Mouse (Mus musculus): Measurements from ENCODE around the gene Fbxo17. TPM values are rescaled to one million over a fixed set of nuclear protein-coding genes. Genes with fewer than 3 reads are reported as not detected.
"Not testable (repeated sequence)": the region's sequence is repeated elsewhere in the genome, so short reads cannot be mapped to it uniquely, and the experiment has no call there.

Gene Fbxo17
- polyA plus RNA-seq (2015; fragmentation: Nextera tagmentation; extraction: Ambion mirVana): 3.3 and 4.0 TPM in 2 replicates

GRCm38 (mm10) chr7:28716590-28717281, at the start of gene Fbxo17:
TSS of gene Fbxo17 (plus strand) at chr7:28716804.
- ATAC-seq: peak; percentile 88
- H3K36me3 ChIP-seq: no peaks in the 10 kb centered on the region
- H3K9me3 ChIP-seq: no peaks in the 10 kb centered on the region
- H3K27ac ChIP-seq: no peak within 1 kb of the TSS
- WGBS: 3% methylated on average over 35 of the region's 36 CpGs
- H3K9ac ChIP-seq (replicated peaks): peak within 1 kb of the TSS; percentile 63
- peak within 1 kb of the TSS; percentile 43 for H3K4me3 ChIP-seq (replicated peaks)
- peaks cover 10% of the 10 kb centered on the region; the same call in 1 of the 2 replicates for H3K4me1 ChIP-seq (replicated peaks)
- 0 out of 2 replicates have a peak, but pooled peaks cover 9% of the 10 kb centered on the region for H3K27me3 ChIP-seq
- peak within 1 kb of the TSS; percentile 67 for H3K4me2 ChIP-seq (replicated peaks)

DNA sequence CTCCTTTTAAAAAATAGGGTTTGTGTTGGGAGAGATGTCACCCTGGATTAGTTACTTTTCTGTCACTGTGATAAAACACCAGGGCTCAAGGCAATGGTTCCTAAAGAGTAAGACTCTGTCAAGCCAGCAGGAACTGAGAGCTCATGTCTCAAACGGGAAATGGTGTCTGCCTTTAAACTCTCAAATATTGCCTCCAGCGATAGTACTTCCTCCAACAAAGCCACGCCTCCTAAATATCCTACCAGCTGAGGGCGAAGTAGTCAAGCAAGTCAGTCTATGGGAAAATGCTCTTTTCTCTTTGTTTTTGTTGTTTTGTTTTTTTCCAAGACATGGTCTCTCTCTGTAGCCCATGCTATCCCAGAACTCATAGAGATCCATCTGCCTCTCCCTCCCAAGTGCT, 45.4 kb upstream of the Fbxo17 start:
- Histone ChIP-seq H3K9ac (replicated peaks) (no peak overlapping the region), H3K9me3 (no peaks in the 10 kb centered on the region), H3K4me1 (replicated peaks) (no peaks in the 10 kb centered on the region), H3K36me3 (no peaks in the 10 kb centered on the region), H3K27ac (no peak overlapping the region), H3K4me2 (replicated peaks) (no peak overlapping the region), H3K4me3 (replicated peaks) (no peak overlapping the region), H3K27me3 (no peaks in the 10 kb centered on the region)
- ATAC-seq: no peak
- 77% methylated on average over 4 of the region's 4 CpGs for WGBS

DNA sequence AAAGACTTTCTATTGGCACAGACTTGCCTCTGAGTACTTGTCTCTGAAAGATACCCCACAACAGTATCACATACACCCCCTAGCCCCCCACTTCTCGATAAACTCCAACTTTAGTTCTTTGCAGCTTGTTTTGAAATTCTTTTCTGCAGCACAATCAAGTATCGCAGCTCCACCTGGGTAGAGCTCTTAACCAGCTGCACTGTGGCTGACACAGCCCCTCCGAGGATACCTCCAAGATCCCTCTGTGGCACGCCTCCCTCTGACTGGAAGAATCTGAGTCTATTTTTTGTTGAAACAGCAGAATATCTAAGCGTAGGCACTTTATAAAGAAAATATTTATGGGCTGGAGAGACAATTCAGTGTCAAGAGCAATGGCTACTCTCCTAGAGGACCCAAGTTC, 44.3 kb upstream of the Fbxo17 start:
- no peak for ATAC-seq
- H3K36me3 ChIP-seq: no peaks in the 10 kb centered on the region
- no peaks in the 10 kb centered on the region for H3K4me1 ChIP-seq (replicated peaks)
- H3K4me3 ChIP-seq (replicated peaks): no peak overlapping the region
- no peak overlapping the region for H3K4me2 ChIP-seq (replicated peaks)
- WGBS: 91% methylated on average over 5 of the region's 5 CpGs
- no peak overlapping the region for H3K9ac ChIP-seq (replicated peaks)
- H3K27me3 ChIP-seq: no peaks in the 10 kb centered on the region
- no peak overlapping the region for H3K27ac ChIP-seq
- H3K9me3 ChIP-seq: no peaks in the 10 kb centered on the region

- 80% methylated on average over 5 of the region's 5 CpGs for WGBS
- not testable (repeated sequence) for H3K4me2 ChIP-seq (replicated peaks); H3K9me3 ChIP-seq; H3K4me3 ChIP-seq (replicated peaks); H3K27me3 ChIP-seq; ATAC-seq; H3K36me3 ChIP-seq; H3K4me1 ChIP-seq (replicated peaks); H3K27ac ChIP-seq; H3K9ac ChIP-seq (replicated peaks)
Observed at GRCm38 (mm10) chr7:28672786-28673185, 43.8 kb upstream of the Fbxo17 start.

GRCm38 (mm10) chr7:28674994-28675393, 41.6 kb upstream of the Fbxo17 start:
- Histone ChIP-seq H3K36me3 (no peaks in the 10 kb centered on the region), H3K27me3 (no peaks in the 10 kb centered on the region)
- ATAC-seq: no peak

DNA sequence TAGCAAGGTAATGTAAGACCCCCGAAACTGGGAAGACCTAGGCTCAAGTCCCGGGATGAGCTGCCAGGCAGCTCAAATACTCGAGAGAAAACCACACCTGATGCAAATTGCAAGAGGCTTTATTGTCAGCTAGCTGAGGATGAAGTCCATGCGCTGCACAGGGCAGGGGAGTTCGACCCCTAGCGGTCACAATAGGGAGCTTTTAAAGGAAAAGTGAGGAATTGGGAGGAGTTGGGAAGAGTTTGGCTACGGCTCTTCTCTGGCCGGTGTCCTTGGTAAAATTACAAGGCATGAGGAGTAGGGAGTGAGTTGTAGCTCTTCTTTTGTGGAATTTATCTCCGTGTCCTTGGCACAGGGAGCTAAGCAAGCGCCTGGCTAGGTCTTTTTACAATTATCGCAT, 40.9 kb upstream of the Fbxo17 start:
- no peak overlapping the region for H3K27ac ChIP-seq
- H3K4me3 ChIP-seq (replicated peaks): no peak overlapping the region
- H3K36me3 ChIP-seq: no peaks in the 10 kb centered on the region
- 43% methylated on average over 11 of the region's 11 CpGs for WGBS
- no peaks in the 10 kb centered on the region for H3K4me1 ChIP-seq (replicated peaks)
- H3K4me2 ChIP-seq (replicated peaks): no peak overlapping the region
- no peaks in the 10 kb centered on the region for H3K9me3 ChIP-seq
- no peak for ATAC-seq
- no peak overlapping the region for H3K9ac ChIP-seq (replicated peaks)
- no peaks in the 10 kb centered on the region for H3K27me3 ChIP-seq

More at GRCm38 (mm10) chr7:28674994-28675393, 41.6 kb upstream of the Fbxo17 start:
- H3K4me2 ChIP-seq (replicated peaks): no peak overlapping the region
- H3K4me1 ChIP-seq (replicated peaks): no peaks in the 10 kb centered on the region
- 75% methylated on average over 9 of the region's 9 CpGs for WGBS
- H3K27ac ChIP-seq: no peak overlapping the region
- H3K9me3 ChIP-seq: no peaks in the 10 kb centered on the region
- no peak overlapping the region for H3K9ac ChIP-seq (replicated peaks)
- H3K4me3 ChIP-seq (replicated peaks): no peak overlapping the region

DNA sequence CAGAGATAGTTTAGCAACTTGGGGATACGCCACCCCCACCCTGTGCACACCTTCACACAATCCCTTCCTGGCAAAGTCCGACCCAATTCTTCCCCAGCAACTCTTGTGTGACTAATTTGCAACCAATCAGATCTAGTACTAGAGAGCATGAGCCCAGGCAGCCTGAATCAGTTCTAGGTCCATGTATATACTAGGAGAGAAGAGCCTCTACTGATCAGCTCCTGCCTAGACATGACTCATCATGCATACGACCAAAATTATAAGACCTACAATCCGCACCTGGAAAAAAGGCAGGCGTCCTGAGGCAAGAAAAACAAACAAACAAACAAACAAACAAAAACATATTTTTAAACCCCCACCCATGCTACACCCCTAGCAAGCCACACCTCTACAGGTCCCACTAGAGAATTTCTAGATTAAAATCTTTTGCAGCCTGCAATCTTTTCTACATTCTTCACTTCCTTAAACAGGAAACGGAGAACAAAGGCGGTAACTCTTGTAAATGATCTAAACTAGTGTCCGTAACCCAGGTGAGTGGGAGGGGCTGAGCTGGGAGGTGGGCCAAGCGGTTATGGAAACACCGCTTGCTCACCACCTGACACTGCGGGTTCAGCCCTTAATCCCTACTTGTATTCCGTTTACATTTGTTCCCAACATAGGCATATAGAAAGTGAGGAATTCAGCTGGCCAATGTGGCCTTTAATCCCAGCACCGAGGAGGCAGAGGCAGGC, 39.6 kb upstream of the Fbxo17 start:
- H3K9me3 ChIP-seq: no peaks in the 10 kb centered on the region
- H3K4me3 ChIP-seq (replicated peaks): no peak overlapping the region
- H3K4me1 ChIP-seq (replicated peaks): no peaks in the 10 kb centered on the region
- no peak overlapping the region for H3K4me2 ChIP-seq (replicated peaks)
- no peak overlapping the region for H3K27ac ChIP-seq
- no peaks in the 10 kb centered on the region for H3K36me3 ChIP-seq
- no peaks in the 10 kb centered on the region for H3K27me3 ChIP-seq
- 86% methylated on average over 13 of the region's 13 CpGs for WGBS
- no peak for ATAC-seq
- no peak overlapping the region for H3K9ac ChIP-seq (replicated peaks)

DNA sequence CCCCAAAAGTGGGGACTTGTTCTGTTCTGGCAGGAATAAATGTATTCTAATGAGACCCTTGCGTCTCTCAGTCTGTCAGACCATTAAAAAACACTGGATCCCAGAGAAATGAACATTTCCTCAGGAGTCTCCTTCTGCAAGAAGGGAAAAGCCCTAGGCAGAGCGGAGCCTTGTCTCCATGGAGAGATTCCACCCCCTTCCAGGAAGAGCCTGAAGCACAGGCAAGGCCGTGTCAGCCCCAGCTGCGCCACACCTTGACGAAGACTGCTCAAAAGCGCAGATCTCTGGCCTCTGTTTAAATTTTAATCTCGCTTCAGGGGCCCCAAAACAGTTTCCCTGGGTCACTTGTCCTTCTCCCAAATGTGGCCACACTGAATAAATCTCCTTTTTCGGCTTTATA, 39.0 kb upstream of the Fbxo17 start:
- no peaks in the 10 kb centered on the region for H3K4me1 ChIP-seq (replicated peaks)
- 87% methylated on average over 8 of the region's 8 CpGs for WGBS
- ATAC-seq: no peak

GRCm38 (mm10) chr7:28691075-28691474, 25.5 kb upstream of the Fbxo17 start:
- H3K4me3 ChIP-seq (replicated peaks): no peak overlapping the region
- WGBS: 76% methylated on average over 7 of the region's 7 CpGs
- no peaks in the 10 kb centered on the region for H3K9me3 ChIP-seq
- H3K36me3 ChIP-seq: no peaks in the 10 kb centered on the region
- no peak overlapping the region for H3K4me2 ChIP-seq (replicated peaks)
- no peak for ATAC-seq
- H3K27me3 ChIP-seq: peaks cover 20% of the 10 kb centered on the region
- no peak overlapping the region for H3K9ac ChIP-seq (replicated peaks)
- H3K4me1 ChIP-seq (replicated peaks): peaks cover 14% of the 10 kb centered on the region
- no peak overlapping the region for H3K27ac ChIP-seq

More for the DNA sequence above, 39.0 kb upstream of the Fbxo17 start:
- Histone ChIP-seq H3K27ac (no peak overlapping the region), H3K4me2 (replicated peaks) (no peak overlapping the region), H3K27me3 (no peaks in the 10 kb centered on the region), H3K9me3 (no peaks in the 10 kb centered on the region), H3K9ac (replicated peaks) (no peak overlapping the region), H3K36me3 (no peaks in the 10 kb centered on the region), H3K4me3 (replicated peaks) (no peak overlapping the region)

GRCm38 (mm10) chr7:28692545-28693320, 23.9 kb upstream of the Fbxo17 start, which contains the start of gene Fbxo27:
TSS of gene Fbxo27 (plus strand) at chr7:28692849.
- peak within 1 kb of the TSS; percentile 70 for H3K9ac ChIP-seq (replicated peaks)
- peak within 1 kb of the TSS; percentile 86 for H3K4me2 ChIP-seq (replicated peaks)
- 20% methylated on average over 30 of the region's 30 CpGs for WGBS
- no peak within 1 kb of the TSS for H3K27ac ChIP-seq
- no peaks in the 10 kb centered on the region for H3K9me3 ChIP-seq
- peak within 1 kb of the TSS; percentile 59 for H3K4me3 ChIP-seq (replicated peaks)
- H3K36me3 ChIP-seq: no peaks in the 10 kb centered on the region
- peaks cover 14% of the 10 kb centered on the region for H3K4me1 ChIP-seq (replicated peaks)
- peaks cover 20% of the 10 kb centered on the region for H3K27me3 ChIP-seq
- peak; percentile 78 for ATAC-seq

DNA sequence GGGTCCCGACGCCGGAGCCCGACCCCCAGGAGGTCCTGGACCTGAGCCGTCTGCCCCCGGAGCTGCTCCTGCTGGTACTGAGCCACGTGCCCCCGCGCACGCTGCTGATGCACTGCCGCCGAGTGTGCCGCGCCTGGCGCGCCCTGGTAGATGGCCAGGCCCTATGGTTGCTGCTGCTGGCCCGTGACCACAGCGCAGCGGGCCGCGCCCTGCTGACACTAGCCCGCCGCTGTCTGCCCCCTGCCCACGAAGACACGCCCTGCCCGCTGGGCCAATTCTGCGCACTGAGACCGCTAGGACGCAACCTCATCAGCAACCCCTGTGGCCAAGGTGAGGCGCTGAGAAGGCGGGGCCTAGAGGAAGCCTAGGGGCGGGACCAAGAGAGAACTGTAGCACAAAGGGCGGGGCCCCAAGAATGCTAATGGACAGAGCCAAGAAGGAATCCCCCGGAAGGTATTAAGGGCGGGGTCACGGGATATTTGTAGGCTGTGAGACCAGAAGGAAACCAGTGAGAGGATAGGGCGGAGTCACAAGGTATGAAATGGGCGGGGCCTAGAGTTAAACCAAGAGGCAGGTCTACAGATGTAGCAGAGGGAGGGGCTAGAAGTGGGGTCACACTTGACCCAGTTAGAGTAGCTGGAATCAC, 23.2 kb upstream of the Fbxo17 start:
- Histone ChIP-seq H3K9me3 (no peaks in the 10 kb centered on the region), H3K4me3 (replicated peaks) (peak overlapping the region; percentile 59), H3K27ac (no peak overlapping the region), H3K4me1 (replicated peaks) (peaks cover 14% of the 10 kb centered on the region), H3K4me2 (replicated peaks) (peak overlapping the region; percentile 86), H3K27me3 (peaks cover 20% of the 10 kb centered on the region), H3K9ac (replicated peaks) (peak overlapping the region; percentile 70), H3K36me3 (no peaks in the 10 kb centered on the region)
- under 1% methylated on average over 38 of the region's 38 CpGs for WGBS
- ATAC-seq: peak; percentile 91
